Mouse (Mus musculus): ENCODE results near the gene Chpf2. TPM values are rescaled to one million over a fixed set of nuclear protein-coding genes. Genes with fewer than 3 reads are reported as not detected.
A peak's percentile ranks its signal among the peaks of the same experiment; 100 is the strongest.

Chpf2 gene
- polyA plus RNA-seq, 1 experiment, result 25.7 TPM

GRCm38 (mm10) chr5:24596519-24597171 is 10.1 kb downstream of the Chpf2 start:
- H3K4me3 ChIP-seq (ENCODE audit: low read depth, low read length), result peak overlapping the region; percentile 57
- TF ChIP-seq POLR2A (IDR thresholded peaks at IDR 0.05; ENCODE audit: low read depth, low read length), result no peak
- no peak for TF ChIP-seq CTCF (IDR thresholded peaks at IDR 0.05; ENCODE audit: extremely low read depth, insufficient read length, insufficient replicate concordance, low read depth, low read length)
- peaks cover 14% of the 10 kb centered on the region for H3K4me1 ChIP-seq (ENCODE audit: control insufficient read depth, insufficient read depth, insufficient read length, low read length)
- peaks cover 9% of the 10 kb centered on the region; the same call in 1 of the 2 replicates for H3K36me3 ChIP-seq (ENCODE audit: control insufficient read depth, insufficient read depth, low read length)
- 17% methylated on average over 11 of the region's 11 CpGs for WGBS
- peak overlapping the region; percentile 33 for H3K27ac ChIP-seq (ENCODE audit: insufficient read depth, low read depth, low read length)
- peaks cover 17% of the 10 kb centered on the region for H3K27me3 ChIP-seq (ENCODE audit: control insufficient read depth, insufficient read depth, low read length)

GRCm38 (mm10) chr5:24597221-24597728 is 10.7 kb downstream of the Chpf2 start:
- peaks cover 22% of the 10 kb centered on the region for H3K27me3 ChIP-seq (ENCODE audit: control insufficient read depth, insufficient read depth, low read length)
- H3K4me3 ChIP-seq (ENCODE audit: low read depth, low read length), result peak overlapping the region; percentile 57
- H3K36me3 ChIP-seq (ENCODE audit: control insufficient read depth, insufficient read depth, low read length), result peaks cover 6% of the 10 kb centered on the region; the same call in 1 of the 2 replicates
- WGBS, result 49% methylated on average over 2 of the region's 2 CpGs
- H3K4me1 ChIP-seq (ENCODE audit: control insufficient read depth, insufficient read depth, insufficient read length, low read length), result peaks cover 15% of the 10 kb centered on the region
- H3K27ac ChIP-seq (ENCODE audit: insufficient read depth, low read depth, low read length), result peak overlapping the region; percentile 33; the same call in 1 of the 2 replicates
- no peak for TF ChIP-seq CTCF (IDR thresholded peaks at IDR 0.05; ENCODE audit: extremely low read depth, insufficient read length, insufficient replicate concordance, low read depth, low read length)
- TF ChIP-seq POLR2A (IDR thresholded peaks at IDR 0.05; ENCODE audit: low read depth, low read length), result no peak

DNA sequence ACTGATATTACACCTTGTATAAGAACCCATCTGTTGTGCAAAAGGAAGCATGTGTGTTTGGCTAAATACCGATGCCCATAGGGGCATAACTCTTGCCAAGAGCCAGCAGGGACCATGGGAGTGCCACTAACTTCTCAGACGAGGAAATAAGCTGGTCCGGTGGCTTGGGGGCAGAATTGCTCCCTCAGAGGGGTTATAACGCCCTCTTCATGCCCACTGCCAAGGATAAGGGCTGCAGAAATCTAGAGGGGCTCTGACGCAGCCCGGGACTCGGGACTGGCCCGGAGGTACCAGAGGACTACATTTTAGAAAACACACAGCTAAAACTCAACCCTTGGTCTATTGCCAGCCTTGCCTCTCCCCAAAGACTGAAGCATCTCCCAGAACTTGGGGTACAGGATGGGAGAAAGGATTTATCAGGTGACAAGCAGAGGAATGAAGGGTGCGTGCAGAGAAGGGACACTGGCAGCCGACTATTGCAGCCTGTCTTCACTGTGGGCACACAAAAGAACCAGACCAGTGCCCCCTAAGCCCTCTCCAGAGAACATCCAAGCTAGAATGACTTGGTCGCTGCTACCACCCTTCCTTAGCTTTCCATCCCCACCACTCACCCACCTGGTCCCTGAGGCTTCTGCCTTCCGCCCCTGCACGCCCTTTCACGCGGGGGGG is 11.5 kb downstream of the Chpf2 start:
- no peak for TF ChIP-seq POLR2A (IDR thresholded peaks at IDR 0.05; ENCODE audit: low read depth, low read length)
- no peak for TF ChIP-seq CTCF (IDR thresholded peaks at IDR 0.05; ENCODE audit: extremely low read depth, insufficient read length, insufficient replicate concordance, low read depth, low read length)
- no peak overlapping the region for H3K27ac ChIP-seq (ENCODE audit: insufficient read depth, low read depth, low read length)
- peak overlapping the region; percentile 53 for H3K4me3 ChIP-seq (ENCODE audit: low read depth, low read length)
- peaks cover 22% of the 10 kb centered on the region for H3K27me3 ChIP-seq (ENCODE audit: control insufficient read depth, insufficient read depth, low read length)
- WGBS, result 27% methylated on average over 15 of the region's 15 CpGs
- peaks cover 4% of the 10 kb centered on the region; the same call in 1 of the 2 replicates for H3K36me3 ChIP-seq (ENCODE audit: control insufficient read depth, insufficient read depth, low read length)
- peaks cover 15% of the 10 kb centered on the region for H3K4me1 ChIP-seq (ENCODE audit: control insufficient read depth, insufficient read depth, insufficient read length, low read length)

- peak; percentile 30; the same call in 1 of the 2 replicates for TF ChIP-seq CTCF (IDR thresholded peaks at IDR 0.05; ENCODE audit: extremely low read depth, insufficient read length, insufficient replicate concordance, low read depth, low read length)
- no peak for TF ChIP-seq POLR2A (IDR thresholded peaks at IDR 0.05; ENCODE audit: low read depth, low read length)
- 1% methylated on average over 41 of the region's 41 CpGs for WGBS
- H3K27ac ChIP-seq (ENCODE audit: insufficient read depth, low read depth, low read length), result no peak overlapping the region
- peaks cover 4% of the 10 kb centered on the region; the same call in 1 of the 2 replicates for H3K36me3 ChIP-seq (ENCODE audit: control insufficient read depth, insufficient read depth, low read length)
- peaks cover 20% of the 10 kb centered on the region for H3K4me1 ChIP-seq (ENCODE audit: control insufficient read depth, insufficient read depth, insufficient read length, low read length)
- H3K27me3 ChIP-seq (ENCODE audit: control insufficient read depth, insufficient read depth, low read length), result peaks cover 22% of the 10 kb centered on the region
- H3K4me3 ChIP-seq (ENCODE audit: low read depth, low read length), result peak overlapping the region; percentile 53
Measured at GRCm38 (mm10) chr5:24598570-24599006, 12.0 kb downstream of the Chpf2 start.

- H3K4me3 ChIP-seq (ENCODE audit: low read depth, low read length), result no peak overlapping the region
- WGBS, result 37% methylated on average over 8 of the region's 8 CpGs
- H3K4me1 ChIP-seq (ENCODE audit: control insufficient read depth, insufficient read depth, insufficient read length, low read length), result peaks cover 24% of the 10 kb centered on the region
- peaks cover 4% of the 10 kb centered on the region; the same call in 1 of the 2 replicates for H3K36me3 ChIP-seq (ENCODE audit: control insufficient read depth, insufficient read depth, low read length)
- no peak overlapping the region for H3K27ac ChIP-seq (ENCODE audit: insufficient read depth, low read depth, low read length)
- H3K27me3 ChIP-seq (ENCODE audit: control insufficient read depth, insufficient read depth, low read length), result peaks cover 22% of the 10 kb centered on the region
- TF ChIP-seq POLR2A (IDR thresholded peaks at IDR 0.05; ENCODE audit: low read depth, low read length) (no peak), CTCF (IDR thresholded peaks at IDR 0.05; ENCODE audit: extremely low read depth, insufficient read length, insufficient replicate concordance, low read depth, low read length) (no peak)
Measured at GRCm38 (mm10) chr5:24599137-24599536, 12.6 kb downstream of the Chpf2 start.

GRCm38 (mm10) chr5:24600236-24600635 is 13.7 kb downstream of the Chpf2 start:
- Histone ChIP-seq H3K27ac (ENCODE audit: insufficient read depth, low read depth, low read length) (no peak overlapping the region), H3K4me3 (ENCODE audit: low read depth, low read length) (no peak overlapping the region), H3K4me1 (ENCODE audit: control insufficient read depth, insufficient read depth, insufficient read length, low read length) (peaks cover 28% of the 10 kb centered on the region), H3K36me3 (ENCODE audit: control insufficient read depth, insufficient read depth, low read length) (no peaks in the 10 kb centered on the region), H3K27me3 (ENCODE audit: control insufficient read depth, insufficient read depth, low read length) (peaks cover 22% of the 10 kb centered on the region)
- WGBS, result 86% methylated on average over 2 of the region's 2 CpGs
- TF ChIP-seq CTCF (IDR thresholded peaks at IDR 0.05; ENCODE audit: extremely low read depth, insufficient read length, insufficient replicate concordance, low read depth, low read length) (no peak), POLR2A (IDR thresholded peaks at IDR 0.05; ENCODE audit: low read depth, low read length) (no peak)
